Mouse (Mus musculus) adrenal gland, adult 18-20 months (tissue): ENCODE measurements around the gene Ndufa11. TPM values are rescaled to one million over a fixed set of nuclear protein-coding genes. Genes with fewer than 3 reads are reported as not detected.

Source experiments
- DNase-seq, 2 experiments: peaks; one replicate each; pipeline ENCODE4 v3.0.0; 2021 to 2022; ENCODE audit warnings: low spot score in 2 of 2
- total RNA-seq, 2 experiments: library from RNA; stranded (reverse); gene quantifications; 1 replicate in 1 of 2; 2 replicates in 1 of 2; pipeline ENCODE4 v1.2.3; 2021

The Ndufa11 gene
- total RNA-seq, 2 experiments from 2014 or later, result 276 to 402 TPM

DNA sequence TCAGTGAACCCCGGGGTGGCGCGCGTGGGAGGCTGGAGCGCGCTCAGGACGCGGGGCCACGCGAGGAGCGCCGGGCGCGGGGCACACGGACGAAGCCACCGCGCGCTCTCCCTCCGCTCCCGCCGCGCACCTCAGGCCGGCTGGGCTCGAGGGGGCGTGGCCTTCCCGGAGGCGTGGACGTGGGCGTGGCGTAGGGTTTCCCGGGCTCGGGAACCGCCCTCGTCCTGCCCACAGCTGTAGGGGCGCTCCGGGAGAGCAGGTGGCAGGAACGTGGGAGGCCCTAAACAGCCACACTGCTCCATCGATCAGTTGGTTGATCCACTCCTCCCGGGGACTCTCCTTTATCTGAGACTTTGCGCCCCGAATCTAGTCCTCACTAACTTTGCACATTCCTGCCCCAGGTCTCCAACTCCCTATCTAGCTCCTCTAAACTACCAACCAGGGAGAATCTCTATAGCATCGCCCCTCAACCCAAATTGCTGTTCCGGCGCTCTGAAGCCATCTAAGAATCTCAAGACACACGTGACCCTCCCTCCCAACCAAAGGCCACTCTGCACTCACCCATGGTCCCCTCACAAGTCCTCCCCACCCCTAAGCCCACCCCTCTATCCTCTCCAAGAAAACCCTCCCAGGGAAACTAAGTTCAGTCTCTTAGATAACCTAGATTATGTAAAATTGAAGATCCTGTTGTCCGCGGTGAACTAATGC lies 40.0 kb downstream of the Ndufa11 start, which contains the start of gene Nrtn:
TSS of gene Nrtn (minus strand) at position 115 of the 708 bp plus-strand sequence.
- peak; percentile 89 to 92 for DNase-seq

GRCm38 (mm10) chr17:56758132-56758531 lies 40.6 kb downstream of the Ndufa11 start:
- peak; percentile 60 to 64 for DNase-seq

DNA sequence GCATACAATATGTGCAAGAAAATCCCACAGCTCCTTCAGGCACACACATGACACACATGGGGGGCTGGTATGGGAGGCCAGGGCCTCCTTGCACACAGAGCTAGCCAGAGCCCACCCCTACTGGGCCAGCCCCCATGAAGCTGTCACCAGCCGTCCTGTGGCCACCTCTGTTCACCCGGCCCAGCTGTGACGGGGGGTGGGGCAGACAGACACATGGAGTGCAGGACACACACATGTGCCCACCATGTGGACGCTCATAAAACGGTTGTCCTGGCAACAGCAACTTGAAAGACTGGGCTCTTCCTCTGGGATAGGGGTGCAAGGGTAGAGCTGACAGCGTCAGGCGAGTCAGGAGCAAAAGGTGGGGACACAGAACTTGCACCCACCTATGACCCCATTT lies 41.7 kb downstream of the Ndufa11 start:
- no peak for DNase-seq

DNA sequence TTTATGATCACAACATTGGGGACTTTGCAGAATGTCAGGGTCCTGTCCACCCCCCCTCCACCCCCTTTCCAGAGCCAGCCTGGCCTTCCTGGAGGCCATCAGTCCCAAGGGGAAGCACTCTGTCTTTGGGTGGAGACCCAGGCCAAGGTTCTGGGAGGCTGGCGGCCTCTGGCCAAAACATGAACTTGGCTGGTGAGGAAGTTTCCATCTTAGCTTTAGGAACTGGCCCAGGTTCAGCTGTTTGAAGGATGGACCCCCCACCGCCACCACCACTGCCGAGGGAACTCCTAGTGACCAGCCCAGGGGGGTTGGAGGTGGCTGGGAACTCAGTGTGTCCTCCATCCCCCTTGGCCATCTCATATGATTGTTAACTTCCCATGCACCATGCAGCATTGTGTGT lies 43.5 kb downstream of the Ndufa11 start:
- no peak for DNase-seq

DNA sequence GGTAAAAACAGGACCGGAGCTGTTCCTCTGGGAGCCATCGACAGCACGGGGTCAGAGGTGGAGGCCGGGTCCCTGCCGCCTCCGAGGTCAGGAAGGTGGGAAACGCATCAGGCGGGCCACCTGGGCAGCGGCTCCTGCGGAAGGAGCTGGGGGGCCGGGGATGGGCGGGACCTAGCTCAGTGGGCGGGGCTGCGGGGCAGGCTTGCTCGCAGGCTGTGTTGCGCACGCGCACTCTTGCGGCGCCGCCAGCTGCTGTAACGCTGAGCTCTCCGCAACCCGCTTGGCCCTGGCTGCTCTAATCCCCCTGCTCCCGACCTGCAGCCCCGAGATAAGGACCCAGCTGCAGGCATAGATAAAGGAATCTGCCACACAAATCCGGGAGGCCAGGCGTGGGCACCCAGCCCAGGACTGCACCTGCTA lies 44.4 kb downstream of the Ndufa11 start:
- DNase-seq, result peak; percentile 85 to 86

GRCm38 (mm10) chr17:56762769-56763731 lies 45.5 kb downstream of the Ndufa11 start:
- peak in 1 of 2 experiments; percentile 48 for DNase-seq

GRCm38 (mm10) chr17:56763741-56764250 lies 46.2 kb downstream of the Ndufa11 start:
- no peak for DNase-seq

- DNase-seq, result peak; percentile 78 to 83
Measured at GRCm38 (mm10) chr17:56764474-56765354, 47.1 kb downstream of the Ndufa11 start, which contains the start of gene Dus3l. Gene Dus3l, plus strand, starts transcription at chr17:56764757.

DNA sequence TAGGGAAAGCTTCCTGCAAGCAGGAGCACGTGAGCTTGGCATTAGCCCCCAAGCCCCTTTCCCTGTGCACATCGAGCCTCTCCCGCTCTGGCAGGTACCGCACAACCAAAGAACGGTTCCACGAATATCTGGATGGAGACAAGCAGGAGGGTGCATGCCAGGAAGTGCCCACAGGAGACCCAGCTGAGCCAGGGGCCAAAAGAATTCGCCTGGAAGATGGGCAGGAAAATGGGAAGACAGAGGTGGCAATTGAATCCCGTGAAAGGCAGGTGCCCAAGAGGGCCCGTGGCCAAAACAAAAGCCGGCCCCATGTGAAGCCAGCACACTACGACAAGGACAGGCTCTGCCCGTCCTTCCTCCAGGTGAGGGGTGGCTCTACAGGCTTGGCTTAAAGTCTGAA lies 47.9 kb downstream of the Ndufa11 start:
- no peak for DNase-seq

GRCm38 (mm10) chr17:56766631-56767405 lies 49.3 kb downstream of the Ndufa11 start:
- DNase-seq, result no peak

DNA sequence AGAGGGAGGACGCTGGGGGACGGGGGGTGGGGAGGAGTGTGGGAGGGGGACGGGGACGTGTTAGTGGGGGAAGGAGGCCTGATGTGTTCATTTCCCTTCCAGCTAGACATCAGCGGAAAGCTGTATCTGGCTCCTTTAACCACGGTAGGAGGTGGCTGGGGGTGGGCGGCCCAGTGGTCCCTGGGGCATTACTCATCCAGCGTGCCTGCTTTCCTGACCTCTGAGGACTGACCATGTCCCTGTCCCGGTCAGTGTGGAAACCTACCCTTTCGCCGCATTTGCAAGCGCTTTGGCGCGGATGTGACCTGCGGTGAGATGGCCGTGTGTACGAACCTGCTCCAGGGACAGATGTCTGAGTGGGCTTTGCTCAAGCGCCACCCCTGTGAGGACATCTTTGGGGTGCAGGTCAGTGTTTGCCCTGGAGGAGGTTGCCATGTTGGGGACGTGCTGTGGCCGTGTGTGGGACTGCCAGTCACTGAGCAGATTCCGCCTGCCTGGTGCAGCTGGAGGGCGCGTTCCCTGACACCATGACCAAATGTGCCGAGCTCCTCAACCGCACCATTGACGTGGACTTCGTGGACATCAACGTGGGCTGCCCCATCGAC lies 50.1 kb downstream of the Ndufa11 start:
- no peak for DNase-seq

DNA sequence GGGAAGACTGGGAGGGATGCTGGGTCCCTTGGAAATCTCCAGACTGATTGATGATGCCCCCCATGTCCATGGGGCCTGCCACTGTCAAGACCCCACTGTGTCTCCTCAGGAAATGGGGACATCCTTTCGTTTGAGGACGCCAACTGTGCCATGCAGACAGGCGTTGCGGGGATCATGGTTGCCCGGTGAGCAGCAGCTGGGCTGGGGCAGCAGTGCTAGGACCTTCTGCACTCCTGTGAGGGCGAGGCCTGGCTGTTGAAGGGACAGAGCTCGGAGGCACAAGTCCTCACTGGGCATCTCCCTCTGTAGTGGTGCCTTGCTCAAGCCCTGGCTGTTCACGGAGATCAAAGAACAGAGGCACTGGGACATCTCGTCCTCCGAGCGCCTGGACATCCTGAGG lies 51.4 kb downstream of the Ndufa11 start:
- DNase-seq, result no peak

- no peak for DNase-seq
Measured at GRCm38 (mm10) chr17:56769950-56770349, 52.4 kb downstream of the Ndufa11 start, which contains the start of gene Prr22. Gene Prr22, plus strand, starts transcription at chr17:56770250.

Other genes starting within 250 kb of the Ndufa11 start
- gene Ptprs, start 241.3 kb upstream of the Ndufa11 start, total RNA-seq, result 100 to 1,000 TPM; 130 to 188 TPM
- not detected for gene Znrf4, start 205.3 kb upstream of the Ndufa11 start, total RNA-seq
- 1 to 10 TPM in 1 of 2 experiments, under 1 TPM in 1; 0.86 to 1.0 TPM for gene Gm20219, start 163.4 kb upstream of the Ndufa11 start, total RNA-seq
- 100 to 1,000 TPM; 117 to 153 TPM for gene Safb2, start 133.2 kb upstream of the Ndufa11 start, total RNA-seq
- gene Safb, start 132.9 kb upstream of the Ndufa11 start, total RNA-seq, result 100 to 1,000 TPM; 108 to 136 TPM
- 100 to 1,000 TPM; 360 to 384 TPM for gene 2410015M20Rik, start 108.0 kb upstream of the Ndufa11 start, total RNA-seq
- gene Rpl36, start 104.4 kb upstream of the Ndufa11 start, total RNA-seq, result 100 to 1,000 TPM; 765 to 908 TPM
- gene Lonp1, start 90.9 kb upstream of the Ndufa11 start, total RNA-seq, result 100 to 1,000 TPM; 458 to 700 TPM
- gene Catsperd, start 89.6 kb upstream of the Ndufa11 start, total RNA-seq, result 1 to 10 TPM; 2.4 to 4.3 TPM
- 10 to 100 TPM; 64.9 to 75.7 TPM for gene Ranbp3, start 44.5 kb upstream of the Ndufa11 start, total RNA-seq
- 10 to 100 TPM; 20.1 to 26.1 TPM for gene Vmac, start 255 bp downstream of the Ndufa11 start, total RNA-seq
- gene Nrtn, start 39.8 kb downstream of the Ndufa11 start, total RNA-seq, result 1 to 10 TPM; 3.4 to 4.0 TPM
- gene Dus3l, start 47.0 kb downstream of the Ndufa11 start, total RNA-seq, result 10 to 100 TPM; 28.3 to 31.3 TPM
- gene Prr22, start 52.5 kb downstream of the Ndufa11 start, total RNA-seq, result under 1 TPM; 0.48 to 0.93 TPM
- 1 to 10 TPM; 3.8 to 5.6 TPM for gene Rfx2, start 113.2 kb downstream of the Ndufa11 start, total RNA-seq
- gene Acsbg2, start 156.7 kb downstream of the Ndufa11 start, total RNA-seq, result under 1 TPM in 1 of 2 experiments, not detected in 1; 0.27 TPM
- gene 1700061G19Rik, start 157.7 kb downstream of the Ndufa11 start, total RNA-seq, result 1 to 10 TPM in 1 of 2 experiments, under 1 TPM in 1; 0.83 to 2.9 TPM
- 10 to 100 TPM; 31.1 to 32.4 TPM for gene Mllt1, start 217.6 kb downstream of the Ndufa11 start, total RNA-seq